Mouse (Mus musculus) hindbrain, embryonic 14.5 days (tissue): ENCODE results near the gene Fshb. TPM values are rescaled to one million over a fixed set of nuclear protein-coding genes. Genes with fewer than 3 reads are reported as not detected.

Experiments used
- ATAC-seq: fragments of 200-750 bp; cut with Nextera tagmentation; 2 replicates; pipeline ENCODE4 v1.8.0; 2017; ENCODE audit warnings: moderate number of reproducible peaks, mild to moderate bottlenecking, moderate TSS enrichment, moderate library complexity; ENCODE audit not compliant: low FRiP score
- DNase-seq: peaks from one replicate; pipeline ENCODE4 v3.0.0-alpha.2; 2015; ENCODE audit warnings: low spot score
- H3K27ac ChIP-seq: fragments of 300-500 bp; sonication (generic); 2 replicates; pipeline ENCODE4 v1.5.1; 2014; ENCODE audit warnings: mild to moderate bottlenecking, moderate library complexity
- H3K27me3 ChIP-seq: fragments of 300-500 bp; sonication (generic); 2 replicates; pipeline ENCODE4 v1.6.1; 2014; ENCODE audit warnings: mild to moderate bottlenecking, low read length, mixed read lengths; ENCODE audit not compliant: control insufficient read depth, insufficient read depth
- H3K36me3 ChIP-seq: fragments of 300-500 bp; sonication (generic); replicated peaks from 2 replicates; pipeline ENCODE4 v1.6.1; 2014; ENCODE audit not compliant: control insufficient read depth, insufficient read depth
- H3K4me1 ChIP-seq: fragments of 300-500 bp; sonication (generic); replicated peaks from 2 replicates; pipeline ENCODE4 v1.6.1; 2014; ENCODE audit warnings: antibody characterized with exemption, low read length, mixed read lengths; ENCODE audit not compliant: control insufficient read depth, insufficient read depth
- H3K4me2 ChIP-seq: fragments of 300-500 bp; sonication (generic); replicated peaks from 2 replicates; pipeline ENCODE4 v1.6.1; 2014; ENCODE audit warnings: mild to moderate bottlenecking, moderate library complexity
- H3K4me3 ChIP-seq: fragments of 300-500 bp; sonication (generic); replicated peaks from 2 replicates; pipeline ENCODE4 v1.5.1; 2014; ENCODE audit warnings: mild to moderate bottlenecking, low read length
- H3K9ac ChIP-seq: fragments of 300-500 bp; sonication (generic); 2 replicates; pipeline ENCODE4 v1.6.1; 2014
- H3K9me3 ChIP-seq: fragments of 300-500 bp; sonication (generic); 2 replicates; pipeline ENCODE4 v1.6.1; 2016; ENCODE audit warnings: low read length; ENCODE audit not compliant: control insufficient read depth
- WGBS: fragments of 180-500 bp; shearing (Covaris S2); extraction: QIAGEN DNeasy Blood & Tissue Kit; methylation state at CpG from one replicate; pipeline ENCODE4 v1.1.7; 2014; 5-methylcytosine and 5-hydroxymethylcytosine counted together
- polyA plus RNA-seq: library from polyadenylated mRNA; unstranded; fragments of >200 nt; fragmentation: Nextera tagmentation; extraction: Ambion mirVana; gene quantifications from 2 replicates; pipeline ENCODE4 v1.2.1, GENCODE M21; 2014

The Fshb gene
- polyA plus RNA-seq, 1 experiment from 2014 or later, result not detected

DNA sequence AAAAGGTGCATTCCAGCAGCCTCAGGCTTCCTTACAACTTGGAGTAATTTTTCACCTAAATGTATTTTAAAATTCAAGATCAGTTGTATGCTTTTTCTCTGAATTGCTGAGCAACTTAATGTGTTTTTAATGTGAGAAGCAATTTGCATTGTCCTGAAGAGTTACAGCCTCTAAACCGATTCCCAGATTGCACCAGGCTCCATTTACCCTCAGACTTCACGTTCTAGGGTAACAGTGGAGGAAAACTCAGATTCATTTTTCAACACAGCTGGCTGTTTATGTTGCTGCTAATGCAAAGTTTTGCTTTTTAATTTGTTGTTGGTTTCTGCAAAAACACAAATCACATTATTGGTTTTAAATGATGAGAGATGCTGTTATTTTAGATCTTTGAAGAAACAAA is 40.1 kb downstream of the Fshb start:
- H3K9ac ChIP-seq, result no peak overlapping the region
- H3K36me3 ChIP-seq, result no peaks in the 10 kb centered on the region
- peak; percentile 57; the same call in 1 of the 2 replicates for ATAC-seq
- H3K9me3 ChIP-seq, result no peaks in the 10 kb centered on the region
- 47% methylated on average over 2 of the region's 2 CpGs for WGBS
- H3K4me2 ChIP-seq, result no peak overlapping the region
- H3K4me1 ChIP-seq, result no peaks in the 10 kb centered on the region
- H3K27me3 ChIP-seq, result no peaks in the 10 kb centered on the region
- DNase-seq, result no peak
- no peak overlapping the region for H3K27ac ChIP-seq
- no peak overlapping the region for H3K4me3 ChIP-seq

DNA sequence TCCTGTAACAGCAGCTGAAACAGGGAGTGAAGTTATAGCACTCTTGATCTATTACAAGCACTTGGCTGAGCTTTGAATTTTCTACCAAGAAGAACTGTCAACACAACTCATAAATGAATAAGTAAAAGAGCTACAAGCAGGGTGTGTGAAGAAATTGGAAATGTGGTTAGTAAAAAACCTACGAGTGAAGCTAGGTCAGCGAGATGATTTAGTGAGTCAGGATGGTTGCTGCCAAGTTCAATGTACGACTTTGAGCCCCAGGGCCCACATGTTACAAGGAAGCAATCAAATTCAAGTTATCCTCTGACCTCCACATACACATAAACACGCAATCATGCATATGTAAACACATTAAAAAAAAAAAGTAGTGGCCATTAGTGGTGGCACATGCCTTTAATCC is 46.3 kb downstream of the Fshb start:
- Histone ChIP-seq H3K9ac (no peak overlapping the region), H3K27ac (no peak overlapping the region), H3K27me3 (no peaks in the 10 kb centered on the region), H3K4me1 (no peaks in the 10 kb centered on the region), H3K9me3 (peaks cover 4% of the 10 kb centered on the region; the same call in 1 of the 2 replicates), H3K4me3 (no peak overlapping the region), H3K4me2 (no peak overlapping the region), H3K36me3 (no peaks in the 10 kb centered on the region)
- WGBS, result 92% methylated on average over 4 of the region's 4 CpGs
- DNase-seq (no peak), ATAC-seq (no peak)

DNA sequence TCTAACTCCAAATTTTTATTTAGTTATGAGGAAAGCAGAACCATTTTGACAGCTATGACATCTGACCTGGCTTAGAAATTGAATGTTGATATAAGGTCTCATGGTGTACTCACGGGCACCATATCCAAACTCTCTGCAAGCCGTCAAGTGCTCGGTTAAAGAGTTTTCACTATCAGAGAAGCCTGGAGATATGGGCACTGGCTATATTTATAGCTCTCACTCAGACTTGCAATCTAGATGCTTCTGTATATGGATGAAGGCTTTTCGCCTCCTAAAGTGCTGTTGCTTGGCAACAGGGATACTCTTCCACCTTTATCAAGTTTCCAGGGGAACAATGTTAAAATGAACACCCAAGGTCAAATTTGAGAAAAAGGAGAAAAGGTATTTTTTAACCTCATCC is 47.1 kb downstream of the Fshb start:
- ATAC-seq, result no peak
- Histone ChIP-seq H3K27ac (no peak overlapping the region), H3K9ac (no peak overlapping the region), H3K4me2 (no peak overlapping the region), H3K36me3 (no peaks in the 10 kb centered on the region), H3K4me1 (no peaks in the 10 kb centered on the region), H3K9me3 (peaks cover 4% of the 10 kb centered on the region; the same call in 1 of the 2 replicates), H3K27me3 (no peaks in the 10 kb centered on the region), H3K4me3 (no peak overlapping the region)
- no peak for DNase-seq
- 91% methylated on average over 4 of the region's 4 CpGs for WGBS

DNA sequence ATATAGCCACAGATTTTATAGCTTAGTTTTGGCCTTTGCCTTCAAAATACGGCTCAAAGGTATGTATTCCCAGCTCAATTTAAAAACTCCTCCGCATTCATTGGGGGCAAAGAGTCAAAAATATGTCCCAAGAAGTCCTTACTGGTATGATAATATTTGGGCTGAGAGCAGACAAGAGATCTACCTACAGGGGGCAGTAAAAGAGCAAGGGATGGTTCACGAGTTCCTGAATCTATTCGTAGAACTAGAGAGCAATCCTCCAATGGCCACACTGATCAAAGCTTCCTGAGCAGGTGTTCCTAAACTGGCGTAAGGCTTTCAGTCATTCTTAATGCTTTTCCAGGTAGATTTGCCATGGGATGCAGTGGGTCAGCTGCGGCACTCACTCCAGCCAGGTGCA is 49.3 kb downstream of the Fshb start:
- DNase-seq, result no peak
- Histone ChIP-seq H3K36me3 (no peaks in the 10 kb centered on the region), H3K4me2 (no peak overlapping the region), H3K9me3 (peaks cover 4% of the 10 kb centered on the region; the same call in 1 of the 2 replicates), H3K27ac (no peak overlapping the region), H3K4me3 (no peak overlapping the region), H3K27me3 (no peaks in the 10 kb centered on the region), H3K4me1 (no peaks in the 10 kb centered on the region), H3K9ac (no peak overlapping the region)
- no peak for ATAC-seq
- 81% methylated on average over 6 of the region's 6 CpGs for WGBS

DNA sequence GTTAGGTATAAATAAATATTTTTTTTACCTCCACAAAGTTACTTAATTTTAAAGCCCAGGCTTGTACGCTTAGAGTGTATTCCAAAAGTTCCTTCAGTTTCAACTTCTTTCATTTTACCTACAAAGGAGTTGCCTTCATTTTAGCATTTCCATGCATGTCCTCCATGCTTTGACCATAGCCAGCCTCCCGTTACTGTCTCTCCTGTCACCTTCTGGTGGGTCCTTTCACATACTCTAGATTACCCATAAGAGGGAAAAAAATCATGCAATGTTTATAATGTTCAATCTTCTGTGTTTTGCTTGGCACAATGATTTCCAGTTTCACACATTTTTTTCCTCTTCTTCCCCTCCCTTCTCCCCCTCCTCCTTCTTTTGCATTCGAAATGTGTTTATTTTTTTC is 53.1 kb downstream of the Fshb start:
- ATAC-seq (no peak), DNase-seq (no peak)
- H3K4me3 ChIP-seq, result no peak overlapping the region
- WGBS, result 87% methylated on average over 3 of the region's 3 CpGs
- H3K9ac ChIP-seq, result no peak overlapping the region
- H3K4me1 ChIP-seq, result no peaks in the 10 kb centered on the region
- no peak overlapping the region for H3K27ac ChIP-seq
- peaks cover 7% of the 10 kb centered on the region; the same call in 1 of the 2 replicates for H3K9me3 ChIP-seq
- no peaks in the 10 kb centered on the region for H3K36me3 ChIP-seq
- H3K4me2 ChIP-seq, result no peak overlapping the region
- H3K27me3 ChIP-seq, result no peaks in the 10 kb centered on the region

Other genes with a start within 250 kb of the Fshb start
- 37.9 and 39.4 TPM in 2 replicates for gene Arl14ep, start 85.2 kb downstream of the Fshb start, polyA plus RNA-seq
- 5.7 and 7.1 TPM in 2 replicates for gene Kcna4, start 231.0 kb upstream of the Fshb start, polyA plus RNA-seq